Mouse (Mus musculus): ENCODE results near the gene 4933411K16Rik. TPM values are rescaled to one million over a fixed set of nuclear protein-coding genes. Genes with fewer than 3 reads are reported as not detected.
"Not testable (repeated sequence)": the region's sequence is repeated elsewhere in the genome, so short reads cannot be mapped to it uniquely, and the experiment has no call there.

The 4933411K16Rik gene
- total RNA-seq, 2 experiments from 2014 or later = 0.76 to 1.6 TPM

DNA sequence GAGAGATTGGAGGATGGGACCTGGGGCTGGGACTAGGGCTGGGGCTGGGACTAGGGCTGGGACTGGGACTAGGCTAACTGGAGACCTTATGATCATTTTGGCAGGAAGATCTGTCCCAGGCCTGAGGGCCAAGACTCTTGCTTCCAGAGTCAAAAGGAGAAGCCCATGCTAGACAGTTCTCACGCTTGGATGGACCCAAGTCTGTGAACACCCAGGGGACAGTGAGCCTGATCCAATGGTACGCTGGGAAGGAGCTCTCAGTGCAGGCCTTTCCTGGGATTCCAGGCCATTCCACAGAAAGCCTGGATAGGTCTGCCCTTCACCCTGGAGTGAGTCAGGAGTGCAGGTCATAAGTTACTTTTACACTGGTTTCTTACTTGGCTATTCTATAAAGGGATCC, 23.0 kb downstream of the 4933411K16Rik start:
- no peak for DNase-seq (ENCODE audit: extremely low spot score in 1 of 2, low spot score in 1 of 2)

- no peak for DNase-seq (ENCODE audit: extremely low spot score in 1 of 2, low spot score in 1 of 2)
Observed at GRCm38 (mm10) chr19:42075992-42076391, 23.9 kb downstream of the 4933411K16Rik start.

GRCm38 (mm10) chr19:42078566-42078965, 26.5 kb downstream of the 4933411K16Rik start:
- DNase-seq (ENCODE audit: extremely low spot score in 1 of 2, low spot score in 1 of 2) = no peak

DNA sequence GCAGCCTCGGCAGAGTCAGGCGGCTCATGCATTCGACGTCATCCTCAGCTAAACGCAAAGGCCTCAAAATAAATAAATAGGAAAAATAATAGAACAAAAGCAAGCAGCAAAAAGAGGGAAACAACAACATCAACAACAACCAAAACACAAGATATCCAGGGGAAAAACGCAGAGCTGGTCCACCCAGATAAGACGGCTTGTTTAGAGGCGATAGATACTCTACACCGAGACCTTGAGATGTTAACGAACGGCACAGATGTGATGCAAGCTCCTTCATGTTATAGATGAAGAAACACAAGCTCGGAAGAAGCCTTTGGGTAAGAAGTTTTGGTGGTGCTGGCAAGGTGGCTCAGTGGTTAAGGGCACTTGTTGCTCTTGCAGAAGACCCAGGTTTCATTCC, 27.0 kb downstream of the 4933411K16Rik start:
- no peak for DNase-seq (ENCODE audit: extremely low spot score in 1 of 2, low spot score in 1 of 2)

- DNase-seq (ENCODE audit: extremely low spot score in 1 of 2, low spot score in 1 of 2) = no peak
Observed at GRCm38 (mm10) chr19:42079950-42080349, 27.9 kb downstream of the 4933411K16Rik start.

DNA sequence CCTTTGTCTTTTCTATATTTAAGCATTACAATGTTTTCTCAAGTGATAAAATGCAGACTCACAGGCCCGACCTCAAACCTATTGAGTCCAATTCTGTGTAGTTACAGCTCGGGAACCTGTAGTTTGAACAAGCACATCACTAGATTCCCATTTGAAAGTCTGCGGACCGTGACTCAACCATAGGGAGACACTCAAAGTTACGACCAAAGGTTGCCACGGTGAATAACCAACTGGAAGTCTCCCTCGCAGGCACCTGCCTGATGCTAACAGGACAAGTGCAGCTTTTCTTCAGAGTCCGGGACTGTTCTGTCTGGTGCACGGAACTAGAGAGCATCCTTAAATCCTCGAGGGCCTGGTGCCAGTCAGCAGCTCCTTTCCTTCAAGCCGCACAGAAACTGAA, 28.4 kb downstream of the 4933411K16Rik start:
- no peak for DNase-seq (ENCODE audit: extremely low spot score in 1 of 2, low spot score in 1 of 2)

DNA sequence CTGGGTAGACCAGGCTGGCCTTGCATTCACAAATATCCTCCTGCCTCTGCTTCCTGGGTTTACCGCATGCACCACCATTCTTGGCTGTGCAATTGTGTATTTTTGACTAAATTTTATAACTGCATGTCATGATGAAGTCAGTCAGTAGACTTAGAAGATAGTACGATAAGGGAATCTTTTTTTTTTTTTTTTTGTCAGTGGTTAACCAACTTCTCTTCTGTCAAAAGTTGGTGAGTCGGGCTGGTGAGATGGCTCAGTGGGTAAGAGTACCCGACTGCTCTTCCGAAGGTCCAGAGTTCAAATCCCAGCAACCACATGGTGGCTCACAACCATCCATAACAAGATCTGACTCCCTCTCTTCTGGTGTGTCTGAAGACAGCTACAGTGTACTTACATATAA, 29.6 kb downstream of the 4933411K16Rik start:
- DNase-seq (ENCODE audit: extremely low spot score in 1 of 2, low spot score in 1 of 2) = not testable (repeated sequence)

- no peak for DNase-seq (ENCODE audit: extremely low spot score in 1 of 2, low spot score in 1 of 2)
Observed at GRCm38 (mm10) chr19:42085690-42086089, 33.6 kb downstream of the 4933411K16Rik start.

DNA sequence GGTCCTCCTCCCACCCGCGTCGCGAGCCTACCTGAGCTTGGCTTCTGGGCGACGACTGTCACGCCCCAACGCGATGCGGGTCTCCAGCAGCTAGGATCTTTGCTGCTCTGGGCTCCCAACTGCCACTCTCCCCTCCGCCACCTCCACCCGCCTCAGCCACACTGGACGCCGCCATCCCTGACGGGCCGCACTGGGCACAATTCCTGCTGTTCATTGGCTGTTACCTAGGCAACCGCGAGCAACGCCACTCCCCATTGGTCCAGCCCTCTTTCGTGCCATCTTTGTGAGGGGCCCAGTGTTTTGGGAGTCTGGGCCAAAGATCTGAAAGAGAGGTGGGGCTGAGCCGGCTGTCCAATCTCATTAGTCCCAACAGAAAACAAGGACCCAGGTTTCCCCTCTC, 34.1 kb downstream of the 4933411K16Rik start, which contains the start of gene Morn4:
Gene Morn4, minus strand, starts transcription at position 192 of the 400 bp plus-strand sequence.
- peak; percentile 84 to 86 for DNase-seq (ENCODE audit: extremely low spot score in 1 of 2, low spot score in 1 of 2)

GRCm38 (mm10) chr19:42089103-42089747, 37.2 kb downstream of the 4933411K16Rik start:
- peak in 1 of 2 experiments; percentile 31 for DNase-seq (ENCODE audit: extremely low spot score in 1 of 2, low spot score in 1 of 2)

DNA sequence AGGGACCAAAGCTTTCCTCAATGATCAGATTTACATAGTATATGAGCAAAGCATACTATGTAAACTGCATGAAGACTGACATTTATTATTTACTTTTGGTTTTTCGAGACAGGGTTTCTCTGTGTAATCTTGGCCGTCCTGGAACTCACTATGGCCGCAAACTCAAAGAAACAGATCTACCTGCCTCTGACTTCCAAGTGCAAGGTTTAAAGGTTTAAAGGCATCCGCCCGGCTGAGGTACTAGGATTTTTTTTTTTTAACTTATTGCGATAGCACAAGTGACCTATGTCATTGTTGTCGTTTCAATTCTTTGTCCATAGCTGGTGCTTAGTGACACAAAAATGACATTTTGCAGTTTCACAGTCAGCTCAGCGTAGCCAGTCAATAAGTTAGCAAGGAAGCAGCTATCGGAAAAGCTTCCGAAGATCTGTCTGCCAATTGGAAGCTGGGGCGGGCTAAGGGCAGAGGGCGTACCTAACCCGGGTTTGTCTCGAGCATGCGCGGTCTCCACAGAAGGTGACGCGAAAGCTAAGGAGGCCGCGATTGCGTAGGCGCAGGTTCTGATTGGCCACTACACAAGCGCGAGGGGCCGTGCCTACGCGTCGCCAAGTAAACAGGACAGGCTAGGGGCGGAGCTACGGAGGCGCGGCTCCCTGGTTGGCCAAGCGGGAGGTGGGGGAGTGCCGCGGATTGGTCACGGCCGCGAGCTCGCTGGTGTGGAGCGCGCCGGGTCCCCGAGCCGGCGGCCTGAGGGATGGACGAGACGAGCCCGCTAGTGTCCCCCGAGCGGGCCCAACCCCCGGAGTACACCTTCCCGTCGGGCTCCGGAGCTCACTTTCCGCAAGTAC, 37.9 kb downstream of the 4933411K16Rik start, which contains the start of gene Pi4k2a:
Gene Pi4k2a, plus strand, starts transcription at position 723 of the 848 bp plus-strand sequence.
- DNase-seq (ENCODE audit: extremely low spot score in 1 of 2, low spot score in 1 of 2) = peak; percentile 88 to 91

DNA sequence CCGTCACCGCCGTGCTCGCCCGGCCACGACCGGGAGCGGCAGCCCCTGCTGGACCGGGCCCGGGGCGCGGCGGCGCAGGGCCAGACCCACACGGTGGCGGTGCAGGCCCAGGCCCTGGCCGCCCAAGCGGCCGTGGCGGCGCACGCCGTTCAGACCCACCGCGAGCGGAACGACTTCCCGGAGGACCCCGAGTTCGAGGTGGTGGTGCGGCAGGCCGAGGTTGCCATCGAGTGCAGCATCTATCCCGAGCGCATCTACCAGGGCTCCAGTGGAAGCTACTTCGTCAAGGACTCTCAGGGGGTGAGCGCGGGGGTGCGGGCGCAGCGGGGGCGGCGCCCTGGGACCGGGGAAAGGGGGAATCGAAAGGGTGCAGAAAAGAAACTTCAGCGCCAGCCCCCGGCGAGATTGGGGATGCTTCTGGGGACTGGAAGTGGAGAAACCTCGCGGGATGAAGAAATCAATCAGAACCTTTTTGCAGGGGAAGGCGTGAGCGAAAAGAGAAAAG, 38.6 kb downstream of the 4933411K16Rik start:
- peak in 1 of 2 experiments; percentile 11 for DNase-seq (ENCODE audit: extremely low spot score in 1 of 2, low spot score in 1 of 2)

DNA sequence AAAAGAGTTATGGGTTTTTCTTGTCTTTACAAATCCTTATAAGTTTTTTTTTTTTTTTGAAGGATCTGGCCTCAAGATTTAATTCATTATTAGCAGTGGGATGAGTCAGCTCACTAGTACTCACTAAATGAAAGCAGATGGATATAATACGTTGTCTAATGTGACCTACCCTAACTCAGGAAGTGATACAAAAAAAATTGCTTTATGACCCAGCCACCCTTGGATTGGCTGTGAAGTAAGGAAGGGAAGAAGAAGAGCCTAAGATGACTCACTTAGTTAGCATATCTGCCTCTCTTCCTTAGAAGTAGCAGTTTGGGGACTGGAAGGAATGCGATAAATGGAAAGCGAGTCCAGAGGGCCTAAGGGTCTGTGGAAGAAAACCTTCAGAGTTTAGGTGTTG, 47.4 kb downstream of the 4933411K16Rik start:
- DNase-seq (ENCODE audit: extremely low spot score in 1 of 2, low spot score in 1 of 2) = no peak

Other genes starting within 250 kb of the 4933411K16Rik start
- gene Frat1, start 222.3 kb upstream of the 4933411K16Rik start, total RNA-seq (2021) = 10 to 100 TPM; 22.4 to 24.8 TPM
- gene Frat2, start 204.1 kb upstream of the 4933411K16Rik start, total RNA-seq (2021) = 10 to 100 TPM; 13.9 to 14.9 TPM
- gene Rrp12, start 156.1 kb upstream of the 4933411K16Rik start, total RNA-seq (2021) = 10 to 100 TPM; 32.9 to 33.5 TPM
- gene Pgam1, start 140.3 kb upstream of the 4933411K16Rik start, total RNA-seq (2021) = 100 to 1,000 TPM; 510 to 584 TPM
- gene Exosc1, start 118.8 kb upstream of the 4933411K16Rik start, total RNA-seq (2021) = 10 to 100 TPM; 28.3 to 32.4 TPM
- gene Zdhhc16, start 118.8 kb upstream of the 4933411K16Rik start, total RNA-seq (2021) = 10 to 100 TPM; 46.4 to 50.9 TPM
- 10 to 100 TPM; 28.6 to 42.0 TPM for gene Mms19, start 71.1 kb upstream of the 4933411K16Rik start, total RNA-seq (2021)
- 10 to 100 TPM; 13.7 to 14.0 TPM for gene Ubtd1, start 70.5 kb upstream of the 4933411K16Rik start, total RNA-seq (2021)
- gene Ankrd2, start 16.2 kb upstream of the 4933411K16Rik start, total RNA-seq (2021) = not detected
- 1 to 10 TPM; 5.2 to 8.2 TPM for gene Hoga1, start 6.6 kb upstream of the 4933411K16Rik start, total RNA-seq (2021)
- gene Morn4, start 34.1 kb downstream of the 4933411K16Rik start, total RNA-seq (2021) = 10 to 100 TPM; 71.1 to 72.9 TPM
- gene Pi4k2a, start 38.2 kb downstream of the 4933411K16Rik start, total RNA-seq (2021) = 10 to 100 TPM; 62.8 to 67.1 TPM
- gene Avpi1, start 76.8 kb downstream of the 4933411K16Rik start, total RNA-seq (2021) = 10 to 100 TPM; 19.7 to 21.7 TPM
- gene Marveld1, start 95.2 kb downstream of the 4933411K16Rik start, total RNA-seq (2021) = 1 to 10 TPM; 6.3 to 7.6 TPM
- gene Zfyve27, start 111.7 kb downstream of the 4933411K16Rik start, total RNA-seq (2021) = 10 to 100 TPM; 82.6 to 99.8 TPM
- gene Sfrp5, start 150.0 kb downstream of the 4933411K16Rik start, total RNA-seq (2021) = not detected
- gene Golga7b, start 195.3 kb downstream of the 4933411K16Rik start, total RNA-seq (2021) = 10 to 100 TPM; 76.8 to 77.1 TPM